Comparison of ENCODE assay signal across 27 mouse cellular contexts in the genomic region with DNA sequence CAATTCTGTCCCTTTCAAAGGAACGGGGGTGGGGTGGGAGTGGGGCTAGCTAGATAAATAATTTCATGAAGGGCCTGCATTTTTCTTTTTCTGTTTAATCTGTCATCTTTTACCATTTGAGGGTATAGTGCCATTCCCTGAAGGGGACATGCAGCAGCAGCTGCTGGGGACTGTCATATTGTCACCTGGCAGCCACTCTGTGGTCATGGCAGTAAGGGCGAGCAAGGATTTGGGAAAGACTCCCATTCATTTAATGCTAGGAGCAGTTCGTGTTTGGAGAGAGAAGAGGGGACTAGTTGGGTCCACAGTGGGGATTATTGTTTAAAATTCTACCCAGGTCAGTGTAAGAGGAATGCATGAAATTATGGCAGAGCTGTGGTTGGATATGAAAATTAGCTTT. TPM values are rescaled to one million over a fixed set of nuclear protein-coding genes. Genes with fewer than 3 reads are reported as not detected.
"Had no signal": no experiment of that assay in that cellular context is flagged by ENCODE, and none has a peak within 500 bp of the region (broad histone marks: within the 10 kb centered on the region; RNA-seq: fewer than 3 reads in every experiment).

No protein-coding gene starts in this region.

- DNase-seq: gastrocnemius, postnatal 10 days; gastrocnemius, postnatal 25 days; heart, postnatal 4 days; kidney, adult 18-20 months; kidney, adult 8-10 months; kidney, postnatal 10 days; kidney, postnatal 4 days; liver; liver, embryonic 13.5 days had no signal

- H3K4me1 ChIP-seq: intestine, embryonic 15.5 days; limb, embryonic 12.5 days; liver, embryonic 13.5 days; liver, embryonic 15.5 days had no signal

- H3K36me3 ChIP-seq: heart, embryonic 13.5 days; heart, embryonic 15.5 days; hindbrain, embryonic 10.5 days; hindbrain, embryonic 12.5 days; intestine, embryonic 15.5 days; limb, embryonic 10.5 days; limb, embryonic 12.5 days; liver, embryonic 13.5 days; liver, embryonic 15.5 days had no signal

- H3K27ac ChIP-seq: heart, embryonic 13.5 days; heart, embryonic 15.5 days; hindbrain, embryonic 10.5 days; hindbrain, embryonic 12.5 days; hindbrain, embryonic 14.5 days; intestine, embryonic 15.5 days; layer of hippocampus, adult 2 months; left cerebral cortex, adult 2 months; limb, embryonic 10.5 days; limb, embryonic 12.5 days; liver, embryonic 13.5 days; liver, embryonic 15.5 days had no signal

- H3K9ac ChIP-seq: heart, embryonic 13.5 days; heart, embryonic 15.5 days; hindbrain, embryonic 12.5 days; hindbrain, embryonic 14.5 days; intestine, embryonic 15.5 days; limb, embryonic 12.5 days; liver, embryonic 13.5 days; liver, embryonic 15.5 days had no signal

- H3K4me3 ChIP-seq: heart, embryonic 13.5 days; heart, embryonic 15.5 days; hindbrain, embryonic 10.5 days; hindbrain, embryonic 12.5 days; intestine, embryonic 15.5 days; layer of hippocampus, adult 2 months; left cerebral cortex, adult 2 months; limb, embryonic 10.5 days; limb, embryonic 12.5 days; liver, embryonic 13.5 days; liver, embryonic 15.5 days had no signal

- H3K4me2 ChIP-seq: heart, embryonic 11.5 days; heart, embryonic 13.5 days; heart, embryonic 15.5 days; hindbrain, embryonic 12.5 days; hindbrain, embryonic 14.5 days; intestine, embryonic 15.5 days; limb, embryonic 12.5 days; liver, embryonic 11.5 days; liver, embryonic 13.5 days; liver, embryonic 15.5 days had no signal

- H3K27me3 ChIP-seq: heart, embryonic 13.5 days; heart, embryonic 15.5 days; hindbrain, embryonic 12.5 days; intestine, embryonic 15.5 days; limb, embryonic 12.5 days; liver, embryonic 13.5 days; liver, embryonic 15.5 days had no signal

RNA-seq across cellular contexts. Expression of a gene that starts 16.3 kb away (rescaled TPM):
- total RNA-seq: gastrocnemius, postnatal 4 days; granulocyte monocyte progenitor cell, adult 5-6 weeks had no signal
- polyA plus RNA-seq: heart, embryonic 11.5 days; heart, embryonic 13.5 days; hindbrain, embryonic 10.5 days; hindbrain, embryonic 12.5 days; hindbrain, embryonic 14.5 days; inflammation-experienced regulatory T-cells, adult 6 months; intestine, embryonic 15.5 days; intestine, postnatal 0 days; kidney, embryonic 14.5 days; limb, embryonic 10.5 days; limb, embryonic 12.5 days; liver, embryonic 11.5 days; liver, embryonic 15.5 days had no signal

RNA-seq across cellular contexts. Expression of a gene that starts 31.8 kb away (rescaled TPM):
- total RNA-seq: granulocyte monocyte progenitor cell, adult 5-6 weeks had no signal
